Mouse (Mus musculus) megakaryocyte, embryonic 14.5 days (primary cell): ENCODE measurements around the gene Fubp1.

Source experiments
- FLI1 ChIP-seq: IDR thresholded peaks from 2 replicates; pipeline ENCODE4 v1.6.1; 2012; ENCODE audit warnings: low read length, inconsistent platforms, mixed read lengths
- GATA1 ChIP-seq: IDR thresholded peaks from 3 replicates; pipeline ENCODE4 v1.6.1; 2012; ENCODE audit warnings: mixed read lengths, low read length, inconsistent platforms, borderline replicate concordance

- no peak for TF ChIP-seq GATA1
- no peak for TF ChIP-seq FLI1
Observed at GRCm38 (mm10) chr3:152165351-152166098, 44.7 kb upstream of the Fubp1 start.
